Mouse (Mus musculus): Measurements from ENCODE around the gene Zfp451.
A peak's percentile ranks its signal among the peaks of the same experiment; 100 is the strongest.
"Not testable (repeated sequence)": the region's sequence is repeated elsewhere in the genome, so short reads cannot be mapped to it uniquely, and the experiment has no call there.

The Zfp451 gene

GRCm38 (mm10) chr1:33813868-33814794, at the start of gene Zfp451:
Gene Zfp451, minus strand, starts transcription at chr1:33814595.
- DNase-seq (ENCODE audit: low spot score): peak; percentile 79

DNA sequence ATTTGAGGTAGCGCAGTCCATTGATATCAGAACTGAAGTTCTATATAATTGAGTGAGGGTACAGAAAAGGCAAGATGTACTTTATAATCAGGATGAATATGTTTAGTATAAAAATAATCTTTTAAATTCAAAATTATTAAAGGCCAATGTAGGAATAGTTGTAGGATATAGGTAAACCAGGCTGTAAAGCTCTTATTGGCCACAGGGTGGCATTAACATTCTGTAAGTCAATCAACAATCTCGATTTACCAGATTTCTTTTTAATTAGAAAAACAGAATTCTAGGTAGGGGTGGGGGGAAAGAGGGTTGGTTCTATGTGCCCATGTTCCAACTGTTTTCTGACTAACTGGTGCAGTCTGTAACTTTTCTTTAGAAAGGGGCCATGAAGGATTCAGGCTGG, 32.4 kb upstream of the Zfp451 start:
- no peak for DNase-seq (ENCODE audit: low spot score)

- DNase-seq (ENCODE audit: low spot score): no peak
These were observed 29.4 kb upstream of the Zfp451 start for GRCm38 (mm10) chr1:33843823-33844222.

GRCm38 (mm10) chr1:33838952-33839351, 24.6 kb upstream of the Zfp451 start:
- DNase-seq (ENCODE audit: low spot score): not testable (repeated sequence)

GRCm38 (mm10) chr1:33830586-33830985, 16.2 kb upstream of the Zfp451 start:
- DNase-seq (ENCODE audit: low spot score): no peak

DNA sequence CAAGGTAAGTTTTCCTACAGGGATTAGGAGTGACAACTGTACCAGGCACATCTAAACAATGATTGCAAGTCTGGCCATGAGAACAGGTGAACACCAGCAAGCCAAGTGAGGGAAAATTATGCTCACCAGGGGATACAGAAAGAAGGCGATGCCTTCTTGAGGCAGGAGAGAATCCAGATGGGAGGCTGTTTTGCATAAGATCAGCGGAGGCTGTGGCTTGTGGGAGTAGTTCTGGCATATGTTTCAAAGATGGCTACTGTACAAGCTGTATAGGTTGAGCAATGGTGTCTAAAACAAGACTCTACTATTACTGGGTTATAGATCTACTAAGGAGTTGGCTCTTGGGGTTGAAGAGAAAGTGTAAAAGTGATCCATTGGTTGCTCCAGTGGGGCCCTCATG, 3.5 kb upstream of the Zfp451 start:
- no peak for DNase-seq (ENCODE audit: low spot score)

GRCm38 (mm10) chr1:33813495-33813867, 914 bp downstream of the Zfp451 start:
- DNase-seq (ENCODE audit: low spot score): no peak

DNA sequence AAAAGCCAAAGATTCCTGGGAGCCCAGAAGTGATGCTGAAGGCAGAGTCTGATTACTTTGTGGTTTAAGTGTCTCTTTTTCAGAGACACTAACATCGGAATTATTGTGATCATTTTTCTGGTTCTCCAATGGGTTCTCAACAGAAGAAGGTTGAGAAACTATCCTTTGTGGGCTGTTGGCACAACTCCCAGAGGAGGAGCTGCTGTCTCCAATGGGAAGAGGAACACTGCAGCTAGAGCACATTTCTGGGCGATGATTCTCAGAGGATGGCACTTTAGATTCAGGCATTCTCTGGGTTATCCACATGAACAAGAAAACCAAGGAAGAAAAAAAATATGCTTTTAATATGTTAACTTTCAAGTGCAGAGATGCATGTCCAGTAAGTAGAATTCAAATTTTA, 11.1 kb downstream of the Zfp451 start:
- DNase-seq (ENCODE audit: low spot score): no peak

- DNase-seq (ENCODE audit: low spot score): no peak
These were observed 14.8 kb downstream of the Zfp451 start for GRCm38 (mm10) chr1:33799620-33800019.

GRCm38 (mm10) chr1:33788493-33788892, 25.9 kb downstream of the Zfp451 start:
- no peak for DNase-seq (ENCODE audit: low spot score)

GRCm38 (mm10) chr1:33788072-33788471, 26.3 kb downstream of the Zfp451 start:
- DNase-seq (ENCODE audit: low spot score): no peak

DNA sequence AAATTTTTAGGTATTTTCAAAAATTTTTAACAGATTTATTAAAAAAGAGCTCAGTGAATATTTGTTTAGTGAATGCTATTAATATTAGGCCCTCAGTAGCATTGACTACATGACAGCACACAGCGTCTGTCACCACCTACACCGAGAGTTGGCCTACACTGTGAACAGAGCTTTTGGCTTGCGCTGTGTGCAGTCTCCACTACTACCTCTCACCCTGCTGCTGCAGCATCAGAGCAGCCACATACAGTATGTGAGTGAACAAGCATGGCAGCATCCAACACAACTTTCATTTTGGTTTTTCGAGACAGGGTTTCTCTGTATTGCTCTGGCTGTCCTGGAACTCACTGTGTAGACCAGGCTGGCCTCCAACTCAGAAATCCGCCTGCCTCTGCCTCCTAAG, 29.8 kb downstream of the Zfp451 start:
- DNase-seq (ENCODE audit: low spot score): no peak

GRCm38 (mm10) chr1:33776175-33776611, 38.2 kb downstream of the Zfp451 start:
- no peak for DNase-seq (ENCODE audit: low spot score)

DNA sequence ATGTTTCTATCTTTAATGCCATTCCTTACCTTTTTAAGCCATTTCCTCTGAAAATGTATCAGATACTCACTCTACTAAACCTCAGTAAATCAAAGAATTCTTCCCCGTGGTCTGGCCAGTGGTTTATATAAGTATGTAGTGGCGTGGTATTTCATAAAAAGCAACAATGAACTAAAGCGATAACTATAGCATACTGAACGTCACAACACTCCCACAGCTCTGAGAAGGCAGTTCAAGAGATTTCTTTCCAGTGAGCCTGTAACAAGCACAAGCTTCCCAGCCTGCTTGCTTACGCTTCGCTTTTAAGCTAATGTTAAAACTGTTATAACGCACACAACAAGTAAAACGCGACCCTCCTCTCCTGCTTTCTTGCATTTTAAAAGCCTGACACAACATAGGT, 42.3 kb downstream of the Zfp451 start:
- DNase-seq (ENCODE audit: low spot score): no peak

- no peak for DNase-seq (ENCODE audit: low spot score)
These were observed 42.8 kb downstream of the Zfp451 start for GRCm38 (mm10) chr1:33771621-33772020.

DNA sequence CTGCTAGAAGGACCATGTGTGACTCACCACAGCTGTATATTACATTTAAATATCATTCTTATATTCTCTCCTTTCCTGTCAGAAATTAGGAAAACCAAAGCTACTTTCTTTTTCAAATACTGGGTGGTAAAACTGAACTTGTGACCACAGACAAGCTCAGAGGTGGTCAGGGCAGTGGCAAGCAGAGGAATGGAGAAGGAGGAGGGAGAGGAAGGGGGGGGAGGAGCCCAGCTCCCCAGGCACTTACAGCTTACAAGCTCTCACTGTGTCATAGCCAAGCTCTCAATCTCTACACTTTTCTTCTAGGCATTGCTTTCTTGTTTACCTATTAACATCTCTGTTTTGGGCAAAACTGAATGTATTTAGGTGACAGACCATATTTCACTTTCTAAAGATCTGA, 45.6 kb downstream of the Zfp451 start:
- no peak for DNase-seq (ENCODE audit: low spot score)

DNA sequence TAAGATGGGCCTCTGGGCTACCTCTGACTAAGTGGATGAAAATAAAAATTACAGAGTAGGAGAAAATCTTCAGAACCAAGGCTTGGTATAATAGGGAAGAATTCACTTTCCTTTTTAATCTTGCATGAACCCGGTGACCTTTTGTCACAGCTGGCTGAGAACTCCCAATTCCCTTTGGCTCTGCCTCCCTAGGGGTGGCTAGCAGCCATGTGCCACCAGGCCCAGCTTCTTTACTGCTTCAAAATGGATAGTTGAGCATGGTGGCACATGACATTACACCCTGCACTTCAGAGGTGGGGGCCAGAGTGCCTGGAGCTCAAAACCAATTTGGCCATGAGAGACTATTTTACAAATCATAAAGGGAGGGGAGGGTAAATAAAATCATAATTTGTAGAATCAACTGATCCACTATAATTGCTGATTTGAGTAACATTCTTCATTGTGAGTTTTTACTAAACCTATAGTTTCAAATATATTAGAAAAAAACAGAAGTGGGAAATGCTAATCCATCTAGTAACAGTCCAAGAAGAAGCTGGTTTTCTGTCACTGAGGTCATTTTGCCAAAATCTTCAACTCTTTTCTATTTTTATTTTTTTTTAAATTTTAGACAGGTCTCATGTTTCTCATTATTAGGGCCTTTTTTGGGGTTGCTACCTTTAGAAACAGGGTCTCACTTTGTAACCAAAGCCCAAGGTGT, 46.2 kb downstream of the Zfp451 start:
- DNase-seq (ENCODE audit: low spot score): no peak

- DNase-seq (ENCODE audit: low spot score): no peak
These were observed 47.6 kb downstream of the Zfp451 start for GRCm38 (mm10) chr1:33766520-33767508.

DNA sequence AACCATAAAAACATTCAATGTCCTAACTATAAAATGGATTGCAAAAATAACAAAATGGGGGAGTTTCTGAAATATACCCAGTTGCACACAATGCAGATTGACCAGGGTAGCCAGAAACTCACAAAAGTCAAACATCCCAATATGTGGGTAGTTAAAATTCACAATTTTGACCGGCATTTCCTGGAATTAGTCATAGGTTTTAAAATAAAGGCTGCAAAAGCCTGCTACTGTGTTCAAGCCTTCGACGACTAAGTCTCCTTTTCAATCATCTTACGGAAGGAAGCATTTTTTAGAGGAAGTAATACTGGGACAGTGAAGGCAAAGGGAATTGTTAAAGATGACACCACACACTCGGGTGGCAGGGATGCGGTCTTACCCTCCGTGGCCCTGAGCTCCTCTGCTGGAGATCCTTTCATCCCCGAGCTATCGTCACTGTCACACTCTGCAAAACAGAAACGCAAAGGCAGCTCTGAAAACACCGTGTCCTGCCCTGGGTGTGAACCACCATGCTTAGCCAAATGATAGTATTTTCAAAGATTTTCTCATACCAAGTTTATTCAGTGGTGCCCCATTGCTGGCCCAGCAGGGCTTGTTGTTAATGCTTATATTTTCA, 48.8 kb downstream of the Zfp451 start:
- DNase-seq (ENCODE audit: low spot score): no peak

DNA sequence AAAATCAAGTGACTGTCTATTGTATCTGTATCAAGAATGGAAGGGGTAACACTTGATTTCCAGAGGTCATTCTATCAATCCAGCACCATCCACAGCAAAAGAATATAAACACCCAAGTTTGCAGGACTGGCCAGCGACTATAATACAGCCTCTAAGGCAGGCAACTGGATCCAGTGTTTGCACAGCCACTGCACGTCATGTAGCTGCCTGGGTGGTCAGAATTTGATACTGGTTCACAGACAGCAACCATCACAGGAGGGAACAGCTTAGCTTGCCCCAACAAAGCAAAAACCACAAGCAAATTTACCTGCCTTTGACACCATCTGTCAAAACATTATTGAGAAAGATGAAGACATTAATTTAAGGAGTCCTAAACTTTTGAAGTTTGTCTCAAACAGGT, 50.6 kb downstream of the Zfp451 start:
- no peak for DNase-seq (ENCODE audit: low spot score)

DNA sequence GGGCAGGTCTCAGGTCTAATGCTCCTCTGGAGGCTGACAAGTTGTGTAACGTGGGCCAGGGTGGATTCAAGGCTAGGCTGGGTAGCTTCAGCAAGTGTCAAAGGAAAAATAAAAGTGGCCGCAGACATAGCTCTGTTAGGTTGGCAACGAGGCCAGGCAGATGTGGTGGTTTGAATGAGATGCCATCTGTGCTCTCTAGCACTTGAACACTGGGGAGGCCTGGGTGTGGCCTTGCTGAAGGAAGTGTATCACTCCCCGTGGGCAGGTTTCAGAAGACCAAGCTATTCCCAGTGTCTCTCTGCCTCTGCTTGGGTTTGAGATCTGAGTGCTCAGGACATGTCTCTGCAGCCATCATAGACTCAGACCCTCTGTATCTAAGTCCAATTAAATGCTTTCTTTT, 55.9 kb downstream of the Zfp451 start:
- DNase-seq (ENCODE audit: low spot score): no peak

Measured in ovary, postnatal 10 days (tissue).